Mouse (Mus musculus): ENCODE data around the gene Rai1.

Rai1 gene

DNA sequence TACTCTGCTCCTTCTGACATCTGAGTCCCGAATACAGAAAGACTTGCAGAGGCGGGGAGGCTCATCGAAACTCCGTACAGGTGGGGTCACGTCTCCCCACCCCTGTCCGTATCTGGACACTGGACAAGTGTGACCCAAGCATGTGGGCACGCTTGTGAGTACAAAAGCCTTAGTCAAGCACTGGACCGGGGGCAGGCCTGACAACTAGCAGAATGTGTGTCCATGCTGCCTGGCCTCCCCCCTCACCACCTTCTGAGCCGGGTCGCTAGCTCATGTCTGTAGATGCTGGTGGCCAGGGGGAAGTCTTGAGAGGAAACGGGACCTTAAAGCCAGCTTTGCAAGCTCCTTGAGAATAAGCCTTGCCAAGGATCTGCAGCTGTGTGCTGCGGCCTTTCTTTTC, 106.9 kb downstream of the Rai1 start:
- DNase-seq (ENCODE audit: extremely low read depth, low read depth, low spot score) = no peak

DNA sequence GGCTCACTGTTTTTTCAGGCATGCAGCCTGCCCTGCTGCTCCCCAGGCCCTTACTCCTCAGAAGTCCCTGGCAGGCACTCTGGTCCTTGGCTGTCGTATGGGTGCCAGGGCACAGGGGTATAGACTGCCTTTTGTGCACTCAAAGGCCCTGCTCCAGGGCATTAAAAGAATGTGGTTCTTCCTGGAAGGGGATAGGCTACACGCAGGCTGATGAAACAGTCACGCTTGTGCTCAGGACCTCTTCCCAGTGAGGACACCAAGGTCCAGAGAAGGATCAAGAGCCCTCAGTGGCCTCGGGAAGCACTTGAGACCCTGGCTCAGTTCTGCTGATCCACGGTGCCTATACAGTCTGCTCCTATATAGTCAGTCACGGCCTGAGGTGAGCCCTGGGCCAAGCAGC, 108.5 kb downstream of the Rai1 start:
- no peak for DNase-seq (ENCODE audit: extremely low read depth, low read depth, low spot score)

DNA sequence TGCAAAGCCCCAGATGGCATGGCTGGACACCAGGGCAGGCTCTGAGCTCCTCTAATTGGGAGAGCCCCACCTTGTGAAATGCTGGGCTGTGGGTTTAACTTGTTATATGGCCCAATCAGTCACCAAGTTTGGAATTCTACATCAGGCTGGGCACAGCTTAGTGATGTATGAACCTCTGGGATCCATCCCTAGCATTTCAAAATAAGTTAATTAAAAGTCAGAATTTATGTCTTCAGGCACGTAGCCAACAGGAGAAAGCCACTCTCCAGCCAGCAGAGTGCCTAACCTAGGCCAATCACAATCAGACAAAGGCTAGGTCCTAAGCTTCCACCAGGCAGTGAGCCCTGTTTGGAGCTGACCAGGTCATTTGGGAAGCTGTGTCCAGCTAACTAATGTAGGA, 111.9 kb downstream of the Rai1 start:
- no peak for DNase-seq (ENCODE audit: extremely low read depth, low read depth, low spot score)

DNA sequence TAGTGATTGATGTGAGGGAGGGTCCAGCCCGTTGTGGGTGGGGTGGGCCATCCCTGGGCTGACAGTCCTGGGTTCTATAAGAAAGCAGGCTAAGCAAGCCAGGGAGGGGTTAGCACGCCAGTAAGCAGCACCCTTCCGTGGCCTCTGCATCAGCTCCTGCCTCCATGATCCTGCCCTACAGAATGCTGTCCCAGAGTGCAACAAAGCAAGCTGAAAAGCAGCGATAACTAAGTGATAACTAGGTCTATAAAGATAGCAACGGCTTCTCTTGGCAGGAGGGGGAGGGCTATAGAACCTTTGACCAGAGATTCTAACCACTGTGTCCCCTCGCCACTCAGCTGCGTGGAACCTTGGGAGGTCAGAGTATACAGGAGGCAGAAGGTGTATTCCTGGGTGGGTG, 112.7 kb downstream of the Rai1 start:
- no peak for DNase-seq (ENCODE audit: extremely low read depth, low read depth, low spot score)

DNA sequence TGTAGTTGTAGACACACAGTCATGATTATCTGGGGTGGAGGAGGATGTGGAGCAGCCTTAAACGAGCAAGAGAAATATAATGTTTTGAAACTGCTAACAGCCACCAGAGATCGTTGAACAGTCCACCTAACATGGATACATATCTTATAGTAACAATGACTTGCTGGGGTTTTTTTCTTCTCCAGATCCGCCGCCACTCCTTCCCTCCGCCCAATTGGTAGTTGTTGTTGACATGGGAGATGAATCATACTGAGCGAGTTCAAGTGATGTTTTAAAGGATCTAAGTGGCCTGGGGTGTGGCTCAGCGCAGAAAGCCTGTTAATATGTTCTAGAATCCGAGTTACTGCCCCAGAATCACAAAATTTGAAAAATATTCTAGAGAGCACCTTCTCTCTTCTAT, 114.8 kb downstream of the Rai1 start:
- no peak for DNase-seq (ENCODE audit: extremely low read depth, low read depth, low spot score)

DNA sequence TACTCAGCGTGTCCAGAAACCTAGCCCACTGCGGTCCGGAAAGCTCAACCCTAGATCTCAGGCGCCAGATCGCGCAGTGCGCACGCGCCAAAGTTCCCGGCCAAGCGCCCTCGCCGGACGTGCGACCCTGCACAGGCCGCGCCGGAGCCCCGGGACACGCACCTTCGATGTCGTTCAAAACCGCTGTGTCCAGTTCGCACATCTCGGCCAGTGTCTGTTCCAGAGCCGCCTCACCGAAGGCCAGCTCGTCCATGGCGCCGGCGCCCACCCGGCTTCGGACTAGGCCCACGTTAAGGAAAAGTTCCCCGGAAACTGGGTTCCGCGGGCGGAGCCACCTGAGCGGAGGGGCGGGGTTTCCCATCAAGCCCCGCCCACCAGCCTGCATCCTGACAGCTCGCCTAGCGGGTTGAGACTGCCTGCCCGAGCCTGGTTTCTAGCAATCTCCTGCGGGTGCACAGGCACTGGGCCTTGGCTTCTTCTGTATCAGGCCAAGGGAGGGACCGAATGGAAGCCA, 115.5 kb downstream of the Rai1 start:
- no peak for DNase-seq (ENCODE audit: extremely low read depth, low read depth, low spot score)

- no peak for DNase-seq (ENCODE audit: extremely low read depth, low read depth, low spot score)
Measured at GRCm38 (mm10) chr11:60221425-60221824, 116.6 kb downstream of the Rai1 start.

- no peak for DNase-seq (ENCODE audit: extremely low read depth, low read depth, low spot score)
Measured at GRCm38 (mm10) chr11:60222085-60222468, 117.3 kb downstream of the Rai1 start.

GRCm38 (mm10) chr11:60222469-60223236, 117.8 kb downstream of the Rai1 start, which contains the start of gene Srebf1:
Srebf1 (minus strand) TSS chr11:60222581.
- DNase-seq (ENCODE audit: extremely low read depth, low read depth, low spot score) = no peak

GRCm38 (mm10) chr11:60224676-60225075, 119.9 kb downstream of the Rai1 start:
- DNase-seq (ENCODE audit: extremely low read depth, low read depth, low spot score) = peak; percentile 97

DNA sequence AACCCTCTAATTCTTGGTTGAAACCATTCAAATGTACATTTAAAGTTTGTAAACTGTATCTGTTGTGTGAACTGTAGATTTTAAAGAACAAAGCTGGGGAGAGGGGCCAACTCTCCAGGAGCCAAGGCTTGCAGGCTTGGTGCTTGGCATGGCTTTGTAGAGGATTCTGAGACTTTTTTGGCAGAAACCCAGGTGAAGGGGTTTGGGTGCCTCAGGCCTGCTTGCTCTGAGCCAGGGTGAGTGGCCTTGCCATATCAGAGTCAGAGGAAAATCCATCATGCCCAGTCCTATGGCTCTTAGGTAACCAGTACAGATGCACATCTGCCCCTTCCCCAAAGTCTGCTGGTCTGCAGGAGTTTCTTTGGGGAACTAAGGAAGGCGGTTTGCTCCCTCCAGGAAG, 121.1 kb downstream of the Rai1 start:
- DNase-seq (ENCODE audit: extremely low read depth, low read depth, low spot score) = no peak

- DNase-seq (ENCODE audit: extremely low read depth, low read depth, low spot score) = no peak
Measured at GRCm38 (mm10) chr11:60228525-60228924, 123.7 kb downstream of the Rai1 start.

- no peak for DNase-seq (ENCODE audit: extremely low read depth, low read depth, low spot score)
Measured at GRCm38 (mm10) chr11:60229821-60230220, 125.0 kb downstream of the Rai1 start.

DNA sequence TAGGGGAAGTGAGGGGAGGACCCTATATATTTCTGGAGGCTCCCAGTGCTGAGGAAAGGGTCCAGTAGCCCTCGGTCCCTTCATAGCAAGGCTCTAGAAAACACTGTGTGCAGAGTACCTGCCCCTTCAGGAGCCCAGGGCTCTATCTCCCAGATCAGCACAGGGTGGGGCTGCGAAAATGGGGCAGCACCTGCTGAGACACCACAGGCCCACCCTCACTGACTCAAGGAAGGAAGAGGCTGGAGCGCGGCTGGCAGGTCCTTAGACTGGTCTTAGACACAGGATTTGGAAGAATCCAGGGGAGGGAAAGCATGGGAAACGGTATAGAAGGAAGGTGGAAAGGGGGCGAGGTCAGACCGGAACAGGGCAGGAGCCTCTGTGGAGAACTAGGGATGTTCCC, 125.7 kb downstream of the Rai1 start:
- no peak for DNase-seq (ENCODE audit: extremely low read depth, low read depth, low spot score)

DNA sequence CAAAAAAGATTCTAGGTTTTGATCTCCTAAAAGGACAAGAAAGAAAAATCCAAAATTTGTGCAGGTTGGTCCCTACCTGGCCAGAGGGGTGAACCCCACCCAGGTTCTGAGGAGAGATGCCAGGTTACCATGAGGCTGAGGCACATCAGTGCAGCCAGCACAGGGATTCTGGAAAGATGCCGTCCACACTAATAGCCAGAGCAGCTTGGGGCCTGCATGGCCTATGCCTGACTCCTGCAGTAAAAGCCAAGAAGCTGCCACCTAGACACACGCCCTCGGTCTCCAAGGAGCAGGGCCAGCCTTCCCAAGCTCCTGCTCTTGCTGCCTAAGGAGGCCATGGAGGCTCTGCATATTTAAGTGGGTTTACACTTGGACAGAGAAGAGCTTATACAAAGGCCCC, 126.5 kb downstream of the Rai1 start:
- no peak for DNase-seq (ENCODE audit: extremely low read depth, low read depth, low spot score)

DNA sequence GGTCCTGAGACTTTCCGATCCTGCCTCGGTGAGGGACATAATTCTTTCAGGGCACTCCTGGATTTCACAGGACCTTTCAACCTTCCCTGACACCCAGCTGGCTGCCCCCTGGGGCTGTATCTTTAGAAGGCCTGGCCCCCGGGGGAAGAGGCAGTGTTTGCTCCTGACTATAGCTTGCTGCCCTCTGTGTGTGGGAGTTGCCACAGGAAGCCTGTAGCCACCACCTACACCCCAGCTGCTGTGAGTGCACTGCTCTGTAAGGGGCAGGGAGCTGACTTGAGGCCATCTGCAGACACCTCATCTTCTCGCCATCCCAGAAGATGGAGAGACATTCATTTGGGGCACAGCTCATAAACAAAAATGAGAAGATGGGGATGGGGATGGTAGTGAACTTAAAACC, 127.1 kb downstream of the Rai1 start:
- no peak for DNase-seq (ENCODE audit: extremely low read depth, low read depth, low spot score)

DNA sequence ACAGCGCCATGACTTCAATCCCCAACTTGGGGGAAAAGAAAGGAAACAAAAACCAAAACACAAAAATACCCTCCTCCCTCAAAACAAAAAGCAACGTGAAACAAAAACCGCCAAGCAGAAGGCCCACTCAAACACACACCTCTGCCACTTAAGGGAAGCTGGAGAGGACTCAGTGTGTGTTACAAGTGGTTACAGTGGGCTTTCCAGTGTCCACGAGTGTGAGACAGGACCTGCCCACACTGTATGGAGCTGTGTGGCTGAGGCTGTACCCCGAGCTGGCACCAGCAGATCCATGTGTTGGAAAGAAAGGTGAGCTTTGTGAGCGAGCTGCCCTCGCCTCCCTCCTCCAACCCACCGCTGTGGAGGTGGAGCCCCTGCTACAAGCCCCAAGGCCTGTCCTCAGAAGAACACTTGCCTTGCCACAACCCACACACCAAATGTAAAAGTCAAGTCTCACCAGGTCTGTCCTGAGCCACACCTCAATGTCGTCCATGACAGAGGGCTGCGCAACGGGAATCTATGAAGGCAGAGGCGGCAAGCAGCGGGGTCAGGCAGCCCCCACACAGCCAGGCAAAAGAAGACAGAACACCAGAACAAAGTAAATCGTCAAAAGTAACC, 127.7 kb downstream of the Rai1 start:
- DNase-seq (ENCODE audit: extremely low read depth, low read depth, low spot score) = no peak

GRCm38 (mm10) chr11:60233235-60233634, 128.4 kb downstream of the Rai1 start:
- DNase-seq (ENCODE audit: extremely low read depth, low read depth, low spot score) = no peak

DNA sequence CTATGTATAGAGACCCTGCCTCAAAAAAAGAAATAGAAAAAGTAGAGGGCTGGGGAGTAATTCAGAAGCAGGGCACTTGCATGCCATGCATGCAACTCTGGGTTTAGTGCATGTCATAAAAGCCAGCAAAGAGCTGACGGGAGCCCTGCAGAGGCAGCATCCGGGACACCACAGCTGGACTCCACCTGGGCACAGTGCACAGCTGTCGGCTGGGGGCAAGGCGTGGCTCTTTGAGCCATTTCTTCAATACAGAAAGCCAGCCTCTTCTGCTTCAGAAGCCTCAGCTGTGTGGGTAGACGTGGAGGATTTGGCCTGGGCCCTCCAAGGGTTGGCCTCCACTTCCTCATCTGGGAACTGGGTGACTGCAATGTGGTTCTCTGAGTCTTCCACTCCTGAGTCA, 130.5 kb downstream of the Rai1 start:
- DNase-seq (ENCODE audit: extremely low read depth, low read depth, low spot score) = no peak

- no peak for DNase-seq (ENCODE audit: extremely low read depth, low read depth, low spot score)
Measured at GRCm38 (mm10) chr11:60240509-60240908, 135.7 kb downstream of the Rai1 start.

DNA sequence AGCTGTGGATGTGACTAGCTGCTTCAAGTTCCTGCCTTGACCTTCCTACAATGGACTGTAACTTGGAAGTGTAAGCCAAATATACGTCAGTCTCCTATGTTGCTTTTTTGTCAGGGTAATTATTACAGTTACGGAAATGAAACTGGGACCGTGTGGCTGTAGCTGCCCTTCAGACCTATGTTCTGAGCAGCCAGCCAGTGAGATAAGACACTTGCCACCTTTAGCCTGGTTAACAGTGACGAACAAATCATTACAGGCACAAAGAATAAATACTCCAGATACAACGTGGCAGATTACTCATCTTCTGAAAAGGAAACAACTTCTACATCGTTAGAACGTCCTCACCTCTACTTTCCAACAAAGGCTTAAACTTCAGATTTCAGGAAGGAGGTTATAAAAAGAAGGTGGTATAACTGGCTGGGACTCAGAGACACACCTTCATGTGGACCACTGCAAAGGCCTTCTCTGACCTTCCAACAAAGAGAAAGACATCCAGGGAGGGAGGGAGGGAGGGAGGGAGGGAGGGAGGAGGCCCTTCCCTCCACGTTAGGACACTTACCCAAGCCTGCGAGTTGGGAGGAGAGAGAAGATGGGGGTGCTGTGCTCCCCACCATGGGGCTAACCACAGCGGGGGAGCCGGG, 139.8 kb downstream of the Rai1 start:
- no peak for DNase-seq (ENCODE audit: extremely low read depth, low read depth, low spot score)

- DNase-seq (ENCODE audit: extremely low read depth, low read depth, low spot score) = no peak
Measured at GRCm38 (mm10) chr11:60246077-60246476, 141.3 kb downstream of the Rai1 start.
